Mouse (Mus musculus) myocyte (in vitro differentiated cells): ENCODE measurements around the gene Smyd3.

Source experiments
- E2F4 ChIP-seq: IDR thresholded peaks from one replicate; pipeline ENCODE4 v1.6.1; 2011; ENCODE audit warnings: mild to moderate bottlenecking, control low read depth, moderate library complexity; ENCODE audit not compliant: insufficient read depth
- MAX ChIP-seq: IDR thresholded peaks from one replicate; pipeline ENCODE4 v1.6.1; 2011; ENCODE audit warnings: low read depth, mild to moderate bottlenecking, control low read depth
- MYOG ChIP-seq, 3 experiments: IDR thresholded peaks; one replicate each; pipeline ENCODE4 v1.6.1; 2011; ENCODE audit warnings: control low read depth in 2 of 3, low read depth in 2 of 3, mild to moderate bottlenecking in 2 of 3; ENCODE audit not compliant: insufficient read length in 2 of 3, control insufficient read depth in 1 of 3, insufficient read depth in 1 of 3
- POLR2A ChIP-seq: IDR thresholded peaks from one replicate; pipeline ENCODE4 v1.6.1; 2011; ENCODE audit warnings: low read depth, mild to moderate bottlenecking, control low read depth, moderate library complexity; ENCODE audit not compliant: insufficient read length
- POLR2AphosphoS2 ChIP-seq: IDR thresholded peaks from one replicate; pipeline ENCODE4 v1.6.1; 2011; ENCODE audit warnings: low read depth, control low read depth; ENCODE audit not compliant: insufficient read length
- REST ChIP-seq: IDR thresholded peaks from one replicate; pipeline ENCODE4 v1.6.1; 2011; ENCODE audit warnings: mild to moderate bottlenecking, control low read depth, moderate library complexity; ENCODE audit not compliant: insufficient read depth, insufficient read length
- SRF ChIP-seq: IDR thresholded peaks from one replicate; pipeline ENCODE4 v1.6.1; 2011; ENCODE audit warnings: low read depth; ENCODE audit not compliant: control insufficient read depth, insufficient read length
- TCF12 ChIP-seq: IDR thresholded peaks from one replicate; pipeline ENCODE4 v1.6.1; 2011; ENCODE audit warnings: mild to moderate bottlenecking, control low read depth; ENCODE audit not compliant: poor library complexity, insufficient read depth, severe bottlenecking
- USF1 ChIP-seq: IDR thresholded peaks from one replicate; pipeline ENCODE4 v1.6.1; 2011; ENCODE audit warnings: low read depth, mild to moderate bottlenecking, control low read depth, moderate library complexity

GRCm38 (mm10) chr1:179023486-179023885 is 494.4 kb downstream of the Smyd3 start:
- TF ChIP-seq POLR2AphosphoS2 = no peak
- TF ChIP-seq POLR2A = no peak
- no peak for TF ChIP-seq REST
- TF ChIP-seq USF1 = no peak
- no peak for TF ChIP-seq MYOG (IDR thresholded peaks at IDR 0.05; ENCODE audit: control insufficient read depth in 1 of 3, insufficient read depth in 1 of 3, insufficient read length in 2 of 3, low read depth in 2 of 3)
- no peak for TF ChIP-seq TCF12
- TF ChIP-seq E2F4 = no peak
- no peak for TF ChIP-seq MAX
- no peak for TF ChIP-seq SRF
